Mouse (Mus musculus): ENCODE data around the gene Itgb8. TPM values are rescaled to one million over a fixed set of nuclear protein-coding genes. Genes with fewer than 3 reads are reported as not detected.

Itgb8 gene
- 26.5 TPM for polyA plus RNA-seq (2015; fragmentation: Illumina TruSeq; extraction: RNeasy Lipid Tissue Mini Kit (QIAGEN cat#74804); ENCODE audit: low read depth, low replicate concordance)

DNA sequence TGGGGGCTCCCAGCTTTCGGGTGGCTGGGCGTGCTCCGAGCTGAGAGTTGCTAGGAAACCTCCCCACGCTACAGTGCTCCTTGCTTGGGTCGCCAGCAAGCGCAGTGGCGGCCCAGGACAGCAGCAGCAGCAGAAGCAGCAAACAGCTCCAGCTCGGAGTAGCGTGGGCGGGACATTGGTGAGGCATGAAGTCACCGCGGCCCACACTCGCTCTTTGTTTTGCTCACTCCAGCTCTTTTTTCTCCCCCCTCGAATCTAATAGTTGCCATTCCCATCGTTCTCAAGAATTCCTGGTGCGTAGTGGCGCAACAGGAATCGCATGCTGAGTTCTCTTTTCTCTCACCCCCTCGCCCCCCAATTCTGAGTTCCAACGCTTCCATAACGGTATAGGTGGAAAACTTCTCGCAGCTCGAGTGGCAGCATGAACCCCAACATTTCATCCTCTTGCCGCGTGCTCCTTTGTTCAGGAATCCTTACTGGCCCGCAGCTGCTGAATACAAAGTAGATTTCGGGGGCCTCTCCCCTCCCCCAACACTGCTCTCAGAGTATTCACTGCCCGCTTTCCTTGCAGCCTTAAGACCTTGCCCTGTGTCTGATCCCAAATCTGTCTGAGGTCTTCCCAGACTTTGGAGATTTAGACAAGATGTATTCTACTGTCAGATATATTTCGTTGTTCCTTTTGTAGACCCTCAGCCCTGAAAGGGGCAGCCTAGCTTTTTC lies at the start of gene Itgb8:
Itgb8 (minus strand) TSS at position 107 of the 720 bp plus-strand sequence.

Other genes with a start within 250 kb of the Itgb8 start
- 0.25 TPM for gene Macc1, start 75.5 kb upstream of the Itgb8 start, polyA plus RNA-seq (2015; fragmentation: Illumina TruSeq; extraction: RNeasy Lipid Tissue Mini Kit (QIAGEN cat#74804); ENCODE audit: low read depth, low replicate concordance)

All from brain, adult 10 weeks (tissue).